Mouse (Mus musculus) myocyte (in vitro differentiated cells): ENCODE measurements around the gene Gm3376. TPM values are rescaled to one million over a fixed set of nuclear protein-coding genes. Genes with fewer than 3 reads are reported as not detected.
"Not testable (repeated sequence)": the region's sequence is repeated elsewhere in the genome, so short reads cannot be mapped to it uniquely, and the experiment has no call there.

Experiments
- H3K27me3 ChIP-seq: one replicate; pipeline ENCODE4 v1.6.1; 2011; ENCODE audit not compliant: control insufficient read depth, insufficient read depth, insufficient read length
- H3K36me3 ChIP-seq: one replicate; pipeline ENCODE4 v1.6.1; 2011; ENCODE audit not compliant: control insufficient read depth, insufficient read depth
- H3K4me2 ChIP-seq: one replicate; pipeline ENCODE4 v1.6.1; 2011; ENCODE audit warnings: low read depth, control low read depth
- H3K4me3 ChIP-seq: one replicate; pipeline ENCODE4 v1.5.1; 2011; ENCODE audit warnings: mild to moderate bottlenecking, control low read depth, moderate library complexity
- H3K79me2 ChIP-seq: one replicate; pipeline ENCODE4 v1.6.1; 2011; ENCODE audit not compliant: control insufficient read depth, insufficient read depth
- H3ac ChIP-seq: one replicate; pipeline ENCODE4 v1.6.1; 2011; ENCODE audit not compliant: control insufficient read depth, insufficient read length
- polyA plus RNA-seq: library from polyadenylated mRNA; unstranded; fragments of >200 nt; fragmentation: generic; extraction: Trizol; gene quantifications from one replicate; pipeline ENCODE4 v1.2.1, GENCODE M21; 2012; ENCODE audit warnings: missing spikeins

Gm3376 gene
- not detected for polyA plus RNA-seq

DNA sequence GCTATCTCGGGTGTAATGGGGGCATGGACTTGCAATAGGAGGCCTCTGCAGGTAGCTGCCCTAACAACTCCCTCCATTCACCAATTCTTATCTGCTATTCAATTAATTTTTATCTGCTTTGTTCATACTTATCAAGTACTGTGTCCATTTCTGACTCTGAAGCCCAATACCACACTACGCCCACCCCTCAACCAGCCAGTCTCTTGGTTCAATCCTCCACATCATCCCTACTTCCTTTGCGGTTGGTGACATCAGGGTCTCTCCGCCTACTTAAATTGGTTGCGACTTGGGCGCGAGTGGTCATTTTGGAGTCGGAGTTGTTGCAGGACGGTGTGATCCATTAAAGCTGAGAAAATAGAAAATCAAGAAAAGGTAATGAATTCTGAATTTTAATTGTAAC is at the start of gene Gm3376:
Gene Gm3376 (plus strand): TSS at position 301 of the 400 bp plus-strand sequence.
- H3ac ChIP-seq, H3K4me3 ChIP-seq, H3K27me3 ChIP-seq, H3K79me2 ChIP-seq, H3K4me2 ChIP-seq, H3K36me3 ChIP-seq: not testable (repeated sequence)
